Comparison of ENCODE assay signal across 8 mouse cellular contexts in the genomic region with DNA sequence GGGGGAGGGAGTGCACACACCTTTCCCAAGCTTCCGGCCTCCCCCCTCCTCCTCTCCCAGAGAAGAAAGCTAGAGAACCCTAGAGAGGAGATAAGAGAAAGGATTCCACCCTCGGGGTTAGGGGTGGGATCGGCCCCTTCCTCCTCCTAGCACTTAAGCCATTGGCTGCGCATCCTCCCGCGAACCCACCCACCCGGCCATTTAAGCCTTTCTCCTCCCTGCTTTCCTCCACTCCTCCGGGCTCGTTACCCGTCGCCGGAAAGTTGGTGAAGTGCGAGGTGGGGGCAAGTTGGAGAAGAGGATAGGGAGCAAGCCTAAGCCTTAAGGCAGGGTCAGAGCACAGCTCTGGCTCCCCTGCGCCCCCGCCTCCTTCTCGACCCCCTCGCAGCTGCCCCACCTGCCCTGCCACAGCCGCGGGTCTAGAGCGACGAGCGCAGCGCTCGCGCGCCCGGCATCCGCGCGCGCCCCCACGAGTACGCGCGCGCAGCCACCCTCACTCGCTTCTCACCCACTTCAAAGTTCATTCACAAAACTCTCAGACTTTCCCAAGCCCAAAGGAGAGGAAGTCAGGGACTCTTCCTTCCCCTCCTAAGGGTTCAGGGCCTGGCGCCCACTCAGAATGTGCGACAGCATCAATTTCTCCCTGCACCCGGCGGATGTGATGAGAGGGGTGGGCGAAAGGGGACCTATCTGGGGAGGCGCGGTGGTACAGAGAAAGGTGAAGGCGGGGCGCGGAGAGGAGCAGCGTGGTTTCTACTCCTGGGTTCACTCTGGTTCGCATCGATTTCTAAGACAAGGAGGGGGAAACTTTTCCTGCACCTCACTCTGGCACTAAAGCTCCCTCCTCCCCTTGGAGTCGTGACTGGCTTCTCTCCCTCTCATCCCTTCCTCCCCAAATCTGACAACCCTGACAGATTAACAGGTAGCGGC. TPM values are rescaled to one million over a fixed set of nuclear protein-coding genes. Genes with fewer than 3 reads are reported as not detected.
A peak's percentile ranks its signal among the peaks of the same experiment; 100 is the strongest.
DNase-seq lines count a peak whose midpoint lies in the region; ATAC-seq and TF ChIP-seq lines count a peak whose summit lies in the region.

No protein-coding gene starts in this region.

- intact Hi-C loops in heart, postnatal 25 days (cut with DNase I) = loop anchor here (5.0 kb wide), 1 partner anchor 96 kb away; no protein-coding TSS in a partner anchor

- peaks cover 19% of the 10 kb centered on the region; the same call in 1 of the 2 replicates for H3K4me1 ChIP-seq in E14TG2a.4 (replicated peaks; ENCODE audit: low read depth, low read length)
- peaks cover 8% of the 10 kb centered on the region; the same call in 1 of the 2 replicates for H3K4me1 ChIP-seq in forebrain, embryonic 14.5 days (ENCODE audit: control insufficient read depth, insufficient read depth, low read length)
- H3K4me1 ChIP-seq in lung, embryonic 15.5 days = peaks cover 30% of the 10 kb centered on the region
- H3K4me1 ChIP-seq in olfactory bulb, adult 2 months (ENCODE audit: control insufficient read depth, insufficient read depth, low read length) = no peaks in the 10 kb centered on the region
- H3K4me1 ChIP-seq in thymus, adult 2 months (replicated peaks; ENCODE audit: control insufficient read depth, insufficient read depth, low read length) = peaks cover 5% of the 10 kb centered on the region

- peak overlapping the region; percentile 99 for H3K27ac ChIP-seq in forebrain, embryonic 14.5 days (ENCODE audit: low read depth, low read length)
- H3K27ac ChIP-seq in layer of hippocampus, adult 2 months = peak overlapping the region; percentile 89
- H3K27ac ChIP-seq in lung, embryonic 15.5 days = peak overlapping the region; percentile 99
- peak overlapping the region; percentile 74 for H3K27ac ChIP-seq in olfactory bulb, adult 2 months (ENCODE audit: insufficient read depth, low read depth, low read length)
- peak overlapping the region; percentile 72 for H3K27ac ChIP-seq in thymus, adult 2 months (ENCODE audit: control insufficient read depth, insufficient read depth, low read length)

- H3K36me3 ChIP-seq in E14TG2a.4 (ENCODE audit: insufficient read depth, low read length) = no peaks in the 10 kb centered on the region
- no peaks in the 10 kb centered on the region for H3K36me3 ChIP-seq in forebrain, embryonic 14.5 days (ENCODE audit: control insufficient read depth, insufficient read depth, low read length)
- H3K36me3 ChIP-seq in lung, embryonic 15.5 days = no peaks in the 10 kb centered on the region
- H3K36me3 ChIP-seq in thymus, adult 2 months (ENCODE audit: control insufficient read depth, insufficient read depth, low read length) = no peaks in the 10 kb centered on the region

- H3K4me3 ChIP-seq in E14TG2a.4 (replicated peaks; ENCODE audit: low read length) = peak overlapping the region; percentile 93
- H3K4me3 ChIP-seq in forebrain, embryonic 14.5 days (ENCODE audit: low read depth, low read length) = peak overlapping the region; percentile 73
- H3K4me3 ChIP-seq in layer of hippocampus, adult 2 months = peak overlapping the region; percentile 87
- peak overlapping the region; percentile 74 for H3K4me3 ChIP-seq in lung, embryonic 15.5 days
- H3K4me3 ChIP-seq in olfactory bulb, adult 2 months (ENCODE audit: insufficient read depth, low read depth, low read length) = peak overlapping the region; percentile 59
- H3K4me3 ChIP-seq in thymus, adult 2 months (ENCODE audit: control insufficient read depth, insufficient read depth, low read length) = peak overlapping the region; percentile 70

- under 1% methylated on average over 52 of the region's 52 CpGs for WGBS in forebrain, embryonic 14.5 days
- WGBS in lung, embryonic 15.5 days = under 1% methylated on average over 52 of the region's 52 CpGs
- under 1% methylated on average over 52 of the region's 52 CpGs for WGBS in olfactory bulb, adult 2 months
- WGBS in thymus, adult 2 months = under 1% methylated on average over 52 of the region's 52 CpGs

- H3K27me3 ChIP-seq in E14TG2a.4 (ENCODE audit: insufficient read depth, low read length) = peaks cover 70% of the 10 kb centered on the region
- no peaks in the 10 kb centered on the region for H3K27me3 ChIP-seq in forebrain, embryonic 14.5 days (replicated peaks; ENCODE audit: control insufficient read depth, insufficient read depth, low read length)
- H3K27me3 ChIP-seq in lung, embryonic 15.5 days = no peaks in the 10 kb centered on the region
- H3K27me3 ChIP-seq in thymus, adult 2 months (ENCODE audit: control insufficient read depth, insufficient read depth, low read length) = no peaks in the 10 kb centered on the region

- peak overlapping the region; percentile 95 for H3K9ac ChIP-seq in forebrain, embryonic 14.5 days (ENCODE audit: low read length)
- H3K9ac ChIP-seq in lung, embryonic 15.5 days = peak overlapping the region; percentile 87

- TF ChIP-seq CTCF in E14TG2a.4 (conservative IDR thresholded peaks at IDR 0.05; ENCODE audit: low read length) = no peak
- no peak for TF ChIP-seq CTCF in layer of hippocampus, adult 2 months (conservative IDR thresholded peaks at IDR 0.05)
- TF ChIP-seq CTCF in olfactory bulb, adult 2 months (IDR thresholded peaks at IDR 0.05; ENCODE audit: insufficient read depth, low read depth, low read length) = no peak
- TF ChIP-seq CTCF in thymus, adult 2 months (IDR thresholded peaks at IDR 0.05; ENCODE audit: borderline replicate concordance, control insufficient read depth, extremely low read depth, insufficient read depth, low read length, poor library complexity) = peak; percentile 45; the same call in 1 of the 2 replicates

- H3K9me3 ChIP-seq in E14TG2a.4 (ENCODE audit: low read length) = no peaks in the 10 kb centered on the region
- no peaks in the 10 kb centered on the region for H3K9me3 ChIP-seq in forebrain, embryonic 14.5 days (replicated peaks; ENCODE audit: control insufficient read depth, low read length)
- no peaks in the 10 kb centered on the region for H3K9me3 ChIP-seq in lung, embryonic 15.5 days

- peak; percentile 76 for ATAC-seq in forebrain, embryonic 14.5 days
- ATAC-seq in lung, embryonic 15.5 days (ENCODE audit: borderline replicate concordance, extremely low read depth, low FRiP score, low TSS enrichment) = peak; percentile 86

- H3K4me2 ChIP-seq in forebrain, embryonic 14.5 days (ENCODE audit: low read length) = peak overlapping the region; percentile 91
- H3K4me2 ChIP-seq in lung, embryonic 15.5 days = peak overlapping the region; percentile 77

- DNase-seq in c-Kit-positive CD71-negative TER-119-negative erythroid progenitor cells, embryonic 14.5 days (ENCODE audit: low read depth) = peak; percentile 83
- DNase-seq in forebrain, embryonic 14.5 days (ENCODE audit: low spot score) = peak; percentile 93
- DNase-seq in heart, postnatal 25 days (ENCODE audit: low spot score) = peak; percentile 77
- DNase-seq in layer of hippocampus, adult 2 months (ENCODE audit: low spot score in 2 of 2) = peak; percentile 58 to 70
- peak; percentile 79 for DNase-seq in thymus, adult 2 months

- TF ChIP-seq POLR2A in olfactory bulb, adult 2 months (IDR thresholded peaks at IDR 0.05; ENCODE audit: insufficient read depth, low read depth, low read length) = peak; percentile 59; the same call in 1 of the 2 replicates
- TF ChIP-seq POLR2A in thymus, adult 2 months (IDR thresholded peaks at IDR 0.05; ENCODE audit: control insufficient read depth, extremely low read depth, insufficient read depth, low read length, poor library complexity) = no peak; the same call in 1 of the 2 replicates

RNA-seq across cellular contexts. Expression of gene Maml3, which starts 2.0 kb away (rescaled TPM):
- 3.5 and 4.2 TPM in 2 replicates for polyA plus RNA-seq in forebrain, embryonic 14.5 days (2014; fragmentation: Nextera tagmentation; extraction: Ambion mirVana)
- 1 to 10 TPM; 2.5 to 4.4 TPM for total RNA-seq in heart, postnatal 25 days (2021)
- 1 to 10 TPM; 8.7 to 9.8 TPM for total RNA-seq in layer of hippocampus, adult 2 months (2021)
- polyA plus RNA-seq in lung, embryonic 15.5 days (2015; fragmentation: Nextera tagmentation; extraction: Ambion mirVana) = 7.4 and 8.4 TPM in 2 replicates
- polyA plus RNA-seq in olfactory bulb, adult 2 months (2012; ENCODE audit: insufficient read depth, insufficient read length, low replicate concordance, missing spikeins) = not detected in 2 replicates
- 3.5 and 4.0 TPM in 2 replicates for polyA plus RNA-seq in thymus, adult 2 months (2012; rRNA removed)

Comparison
In these comparisons a context has a peak if more than half of its experiments do, and no peak if none do; other contexts are left out.
1. Peak in every context shown above with its lines: DNase-seq, ATAC-seq, H3K4me3 ChIP-seq and H3K27ac ChIP-seq.